Mouse (Mus musculus): ENCODE measurements at regions not wholly inside any gene's neighbourhood (a gene's known extent, or its start where the extent isn't known, plus 50 kb on each side); places are given as distances from the start of the nearest gene placed in this dataset.

DNA sequence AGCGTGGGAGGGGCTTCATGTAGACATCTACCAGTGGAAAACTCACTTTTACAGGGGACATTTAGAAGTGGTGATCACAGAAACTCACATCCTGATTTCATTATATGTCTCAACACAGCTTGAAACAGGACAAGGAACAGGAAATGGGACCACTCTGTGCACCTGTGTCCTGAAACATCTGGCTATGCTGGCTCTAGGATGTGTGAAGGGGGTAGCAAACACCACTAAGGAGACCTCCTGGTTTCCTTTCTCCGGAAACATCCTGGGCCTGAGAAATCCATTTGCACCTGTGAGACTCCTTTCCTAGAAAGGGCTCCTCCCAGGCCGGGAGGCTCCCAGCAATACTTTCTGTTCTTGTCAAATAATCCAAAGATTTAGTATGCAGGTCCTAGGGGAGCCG is 167.1 kb downstream of the Opa1 start:
- Histone ChIP-seq H3K9ac (replicated peaks; ENCODE audit: low read length) (no peak overlapping the region), H3K36me3 (replicated peaks; ENCODE audit: control insufficient read depth, insufficient read depth, low read depth, low read length) (no peaks in the 10 kb centered on the region), H3K9me3 (replicated peaks; ENCODE audit: control insufficient read depth, low read length) (no peaks in the 10 kb centered on the region), H3K27me3 (ENCODE audit: control insufficient read depth, insufficient read depth, low read length) (no peaks in the 10 kb centered on the region), H3K4me1 (ENCODE audit: control insufficient read depth, insufficient read depth, low read length) (peaks cover 3% of the 10 kb centered on the region; the same call in 1 of the 2 replicates), H3K27ac (replicated peaks; ENCODE audit: low read depth, low read length) (no peak overlapping the region), H3K4me3 (ENCODE audit: low read depth, low read length) (no peak overlapping the region), H3K4me2 (ENCODE audit: low read depth, low read length) (no peak overlapping the region)
- DNase-seq (ENCODE audit: low spot score) (no peak), ATAC-seq (replicated peaks; ENCODE audit: insufficient number of reproducible peaks, low FRiP score, low TSS enrichment, low read depth) (no peak)
- WGBS: 83% methylated on average over 4 of the region's 4 CpGs

DNA sequence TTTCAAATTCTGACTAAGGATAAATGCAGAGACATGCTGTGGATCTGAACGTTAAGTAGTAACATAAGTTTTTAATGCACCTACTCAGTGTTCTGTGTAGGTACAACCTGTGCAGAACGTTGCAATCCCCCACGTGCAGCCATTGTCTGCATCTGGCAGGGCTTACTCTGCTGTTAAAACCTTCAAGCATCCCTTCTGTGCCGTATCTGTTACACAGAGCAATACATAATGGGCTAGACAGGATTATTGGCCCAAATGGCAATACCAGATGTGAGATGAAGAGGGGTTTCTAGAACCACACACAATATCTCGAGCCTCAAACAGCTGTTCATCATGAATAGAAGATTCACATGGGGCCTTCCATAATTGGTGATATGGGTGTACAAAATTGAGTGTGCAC is 170.0 kb downstream of the Opa1 start:
- no peaks in the 10 kb centered on the region for H3K9me3 ChIP-seq (replicated peaks; ENCODE audit: control insufficient read depth, low read length)
- H3K4me3 ChIP-seq (ENCODE audit: low read depth, low read length): no peak overlapping the region
- no peak overlapping the region for H3K27ac ChIP-seq (replicated peaks; ENCODE audit: low read depth, low read length)
- no peaks in the 10 kb centered on the region for H3K27me3 ChIP-seq (ENCODE audit: control insufficient read depth, insufficient read depth, low read length)
- DNase-seq (ENCODE audit: low spot score) (no peak), ATAC-seq (replicated peaks; ENCODE audit: insufficient number of reproducible peaks, low FRiP score, low TSS enrichment, low read depth) (no peak)
- no peaks in the 10 kb centered on the region for H3K36me3 ChIP-seq (replicated peaks; ENCODE audit: control insufficient read depth, insufficient read depth, low read depth, low read length)
- 77% methylated on average over 5 of the region's 5 CpGs for WGBS
- H3K4me1 ChIP-seq (ENCODE audit: control insufficient read depth, insufficient read depth, low read length): no peaks in the 10 kb centered on the region
- no peak overlapping the region for H3K9ac ChIP-seq (replicated peaks; ENCODE audit: low read length)
- no peak overlapping the region for H3K4me2 ChIP-seq (ENCODE audit: low read depth, low read length)

DNA sequence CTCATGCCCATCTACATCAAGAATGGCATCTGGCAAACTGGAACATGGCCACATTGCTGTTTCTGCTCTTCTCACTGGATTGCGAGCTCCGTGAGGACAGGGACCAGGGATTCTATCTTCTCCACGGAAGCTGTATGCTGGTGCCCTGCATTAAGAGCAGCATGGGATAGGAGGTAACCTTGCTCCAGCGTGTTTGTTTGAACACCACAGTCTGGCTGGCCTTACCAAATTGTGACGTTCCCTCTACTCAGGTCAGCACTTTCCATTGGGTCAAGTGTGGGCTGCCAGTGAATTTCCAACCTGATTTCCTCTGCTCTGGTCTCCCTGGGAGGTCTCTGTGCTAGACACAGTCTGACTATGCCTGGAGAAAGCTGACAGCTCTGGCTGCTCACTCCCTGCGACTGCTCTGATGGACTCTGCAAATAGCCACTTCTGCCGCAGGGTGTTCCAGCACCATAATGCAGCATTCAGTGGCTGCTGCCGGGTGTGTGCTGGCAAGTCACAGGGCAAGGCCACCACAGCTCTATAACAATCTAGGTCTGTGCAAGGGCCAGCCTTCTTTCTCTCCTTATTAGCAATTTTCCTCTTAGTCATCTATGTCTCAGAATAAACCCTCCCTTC is 175.6 kb downstream of the Opa1 start:
- 44% methylated on average over 8 of the region's 8 CpGs for WGBS
- Histone ChIP-seq H3K4me3 (ENCODE audit: low read depth, low read length) (no peak overlapping the region), H3K4me1 (ENCODE audit: control insufficient read depth, insufficient read depth, low read length) (no peaks in the 10 kb centered on the region), H3K27me3 (ENCODE audit: control insufficient read depth, insufficient read depth, low read length) (no peaks in the 10 kb centered on the region), H3K36me3 (replicated peaks; ENCODE audit: control insufficient read depth, insufficient read depth, low read depth, low read length) (no peaks in the 10 kb centered on the region), H3K9me3 (replicated peaks; ENCODE audit: control insufficient read depth, low read length) (no peaks in the 10 kb centered on the region), H3K4me2 (ENCODE audit: low read depth, low read length) (no peak overlapping the region), H3K9ac (replicated peaks; ENCODE audit: low read length) (no peak overlapping the region), H3K27ac (replicated peaks; ENCODE audit: low read depth, low read length) (no peak overlapping the region)
- DNase-seq (ENCODE audit: low spot score) (no peak), ATAC-seq (replicated peaks; ENCODE audit: insufficient number of reproducible peaks, low FRiP score, low TSS enrichment, low read depth) (no peak)

DNA sequence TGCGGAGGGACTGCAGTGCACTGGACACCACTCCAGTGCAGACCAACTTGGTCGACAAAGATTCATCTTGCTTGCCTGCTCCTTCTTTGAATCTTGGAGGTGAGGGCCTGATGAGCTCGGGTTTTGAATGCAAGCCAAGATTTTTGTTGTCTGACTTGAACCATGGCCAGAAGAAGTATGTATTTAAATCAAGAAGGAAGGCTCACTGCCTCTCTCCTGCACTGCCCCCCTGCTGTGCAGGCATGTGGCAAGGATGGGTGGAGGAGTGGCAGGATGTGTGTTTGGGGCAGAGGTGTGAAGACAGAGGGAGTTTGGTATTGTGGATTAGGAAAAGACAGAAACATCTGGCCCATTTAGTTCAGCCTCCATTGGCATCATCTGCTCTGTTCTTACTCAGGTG is 179.1 kb downstream of the Opa1 start:
- DNase-seq (ENCODE audit: low spot score) (no peak), ATAC-seq (replicated peaks; ENCODE audit: insufficient number of reproducible peaks, low FRiP score, low TSS enrichment, low read depth) (no peak)
- H3K9ac ChIP-seq (replicated peaks; ENCODE audit: low read length): no peak overlapping the region
- no peaks in the 10 kb centered on the region for H3K27me3 ChIP-seq (ENCODE audit: control insufficient read depth, insufficient read depth, low read length)
- no peaks in the 10 kb centered on the region; the same call in 1 of the 2 replicates for H3K4me1 ChIP-seq (ENCODE audit: control insufficient read depth, insufficient read depth, low read length)
- no peak overlapping the region for H3K4me3 ChIP-seq (ENCODE audit: low read depth, low read length)
- no peaks in the 10 kb centered on the region for H3K9me3 ChIP-seq (replicated peaks; ENCODE audit: control insufficient read depth, low read length)
- WGBS: 80% methylated on average over 3 of the region's 3 CpGs
- no peak overlapping the region for H3K4me2 ChIP-seq (ENCODE audit: low read depth, low read length)
- H3K27ac ChIP-seq (replicated peaks; ENCODE audit: low read depth, low read length): no peak overlapping the region
- H3K36me3 ChIP-seq (replicated peaks; ENCODE audit: control insufficient read depth, insufficient read depth, low read depth, low read length): no peaks in the 10 kb centered on the region

DNA sequence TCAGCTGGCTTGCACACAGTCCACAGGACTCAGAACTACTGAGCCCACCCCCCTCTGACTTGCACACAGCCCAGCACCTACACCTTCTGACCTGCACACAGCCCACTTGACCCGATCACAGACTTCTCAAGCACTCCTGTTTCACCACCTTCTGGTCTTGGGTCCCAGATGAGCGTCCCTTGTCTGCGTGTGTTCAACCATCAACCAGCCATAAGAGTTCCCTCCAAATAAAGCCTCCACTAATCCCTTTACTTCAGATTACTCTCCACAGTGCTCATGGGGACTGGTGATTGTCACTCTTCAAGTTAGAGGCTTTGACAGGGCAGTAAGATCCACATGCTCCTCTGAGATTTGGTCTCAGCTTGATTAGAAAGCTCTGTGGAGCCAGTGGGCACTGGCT is 180.3 kb downstream of the Opa1 start:
- H3K27me3 ChIP-seq (ENCODE audit: control insufficient read depth, insufficient read depth, low read length): no peaks in the 10 kb centered on the region
- no peak overlapping the region for H3K9ac ChIP-seq (replicated peaks; ENCODE audit: low read length)
- H3K9me3 ChIP-seq (replicated peaks; ENCODE audit: control insufficient read depth, low read length): no peaks in the 10 kb centered on the region
- no peaks in the 10 kb centered on the region for H3K36me3 ChIP-seq (replicated peaks; ENCODE audit: control insufficient read depth, insufficient read depth, low read depth, low read length)
- ATAC-seq (replicated peaks; ENCODE audit: insufficient number of reproducible peaks, low FRiP score, low TSS enrichment, low read depth): no peak
- DNase-seq (ENCODE audit: low spot score): no peak
- no peak overlapping the region for H3K4me3 ChIP-seq (ENCODE audit: low read depth, low read length)
- H3K27ac ChIP-seq (replicated peaks; ENCODE audit: low read depth, low read length): no peak overlapping the region
- no peak overlapping the region for H3K4me2 ChIP-seq (ENCODE audit: low read depth, low read length)
- 71% methylated on average over 3 of the region's 3 CpGs for WGBS
- H3K4me1 ChIP-seq (ENCODE audit: control insufficient read depth, insufficient read depth, low read length): no peaks in the 10 kb centered on the region; the same call in 1 of the 2 replicates

DNA sequence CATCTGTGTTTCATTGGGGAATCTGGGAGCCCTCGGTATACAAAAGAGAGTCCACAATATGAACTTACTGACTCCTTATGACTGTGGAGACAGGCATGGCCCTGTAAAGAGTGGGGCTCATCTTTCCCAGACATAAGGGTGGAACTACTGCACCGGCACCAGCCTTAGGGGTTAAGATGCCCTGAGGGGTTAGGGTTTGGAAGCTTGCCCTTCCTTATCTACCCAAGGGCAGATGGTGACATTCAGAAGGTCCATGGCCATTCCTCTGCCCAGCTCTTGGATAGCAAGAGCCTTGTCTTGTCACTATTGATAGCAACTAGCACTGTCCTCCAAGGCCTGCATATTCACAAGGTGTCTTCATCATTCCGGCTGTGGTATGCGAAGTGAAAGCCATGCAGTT is 181.5 kb downstream of the Opa1 start:
- Histone ChIP-seq H3K27me3 (ENCODE audit: control insufficient read depth, insufficient read depth, low read length) (no peaks in the 10 kb centered on the region), H3K4me2 (ENCODE audit: low read depth, low read length) (no peak overlapping the region), H3K36me3 (replicated peaks; ENCODE audit: control insufficient read depth, insufficient read depth, low read depth, low read length) (no peaks in the 10 kb centered on the region), H3K9ac (replicated peaks; ENCODE audit: low read length) (no peak overlapping the region), H3K9me3 (replicated peaks; ENCODE audit: control insufficient read depth, low read length) (no peaks in the 10 kb centered on the region; the same call in 1 of the 2 replicates), H3K4me3 (ENCODE audit: low read depth, low read length) (no peak overlapping the region), H3K4me1 (ENCODE audit: control insufficient read depth, insufficient read depth, low read length) (no peaks in the 10 kb centered on the region; the same call in 1 of the 2 replicates), H3K27ac (replicated peaks; ENCODE audit: low read depth, low read length) (no peak overlapping the region)
- DNase-seq (ENCODE audit: low spot score) (no peak), ATAC-seq (replicated peaks; ENCODE audit: insufficient number of reproducible peaks, low FRiP score, low TSS enrichment, low read depth) (no peak)
- 86% methylated on average over 4 of the region's 4 CpGs for WGBS

DNA sequence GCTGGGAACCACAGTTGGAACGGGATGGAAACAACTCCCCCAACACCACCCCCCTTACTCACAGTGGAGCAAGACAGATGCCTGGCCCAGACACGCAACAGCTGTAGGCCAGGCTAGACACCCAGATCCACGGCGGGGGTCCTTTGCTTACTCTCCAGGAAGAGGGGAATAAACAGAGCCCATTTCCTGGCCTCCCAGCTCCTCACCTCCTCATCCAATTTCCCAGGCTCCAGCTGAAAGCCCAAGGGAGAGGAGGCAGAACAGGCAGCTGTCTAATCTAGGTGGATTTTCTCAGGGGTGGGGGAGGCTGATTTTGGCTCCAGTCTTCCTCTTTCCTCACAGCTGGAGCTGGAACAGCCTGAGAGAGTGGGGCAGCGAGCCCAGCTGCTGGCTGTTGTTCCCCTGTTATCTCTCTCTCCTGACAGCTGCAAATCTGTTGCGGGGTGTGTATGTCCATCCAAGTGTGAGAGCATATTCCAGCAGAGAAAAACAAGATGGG is 182.7 kb downstream of the Opa1 start:
- no peaks in the 10 kb centered on the region; the same call in 1 of the 2 replicates for H3K9me3 ChIP-seq (replicated peaks; ENCODE audit: control insufficient read depth, low read length)
- ATAC-seq (replicated peaks; ENCODE audit: insufficient number of reproducible peaks, low FRiP score, low TSS enrichment, low read depth): no peak
- no peak overlapping the region for H3K9ac ChIP-seq (replicated peaks; ENCODE audit: low read length)
- H3K27me3 ChIP-seq (ENCODE audit: control insufficient read depth, insufficient read depth, low read length): no peaks in the 10 kb centered on the region
- no peaks in the 10 kb centered on the region; the same call in 1 of the 2 replicates for H3K4me1 ChIP-seq (ENCODE audit: control insufficient read depth, insufficient read depth, low read length)
- no peak overlapping the region for H3K4me3 ChIP-seq (ENCODE audit: low read depth, low read length)
- 25% methylated on average over 6 of the region's 6 CpGs for WGBS
- H3K27ac ChIP-seq (replicated peaks; ENCODE audit: low read depth, low read length): no peak overlapping the region
- DNase-seq (ENCODE audit: low spot score): peak; percentile 41
- H3K4me2 ChIP-seq (ENCODE audit: low read depth, low read length): no peak overlapping the region
- no peaks in the 10 kb centered on the region for H3K36me3 ChIP-seq (replicated peaks; ENCODE audit: control insufficient read depth, insufficient read depth, low read depth, low read length)

DNA sequence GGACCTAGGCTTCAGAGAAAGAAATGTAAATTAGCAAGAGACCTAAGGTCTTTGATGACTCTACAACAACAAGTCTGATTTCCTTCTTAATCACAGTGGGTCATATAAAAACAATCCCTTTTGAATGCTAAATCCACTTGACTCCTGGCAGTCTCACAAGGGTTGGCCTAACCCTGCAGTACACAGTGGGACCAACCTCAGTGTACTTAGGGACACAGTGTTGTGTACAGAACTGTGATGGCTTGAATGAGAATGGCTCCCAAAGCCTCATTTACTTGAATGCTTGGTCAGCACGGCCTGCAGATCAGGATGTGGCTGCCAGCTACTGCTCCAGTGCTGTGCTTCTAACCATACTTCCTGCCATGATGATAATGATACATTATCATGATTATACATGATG is 185.2 kb downstream of the Opa1 start:
- DNase-seq (ENCODE audit: low spot score): no peak
- Histone ChIP-seq H3K4me3 (ENCODE audit: low read depth, low read length) (no peak overlapping the region), H3K27ac (replicated peaks; ENCODE audit: low read depth, low read length) (no peak overlapping the region), H3K9me3 (replicated peaks; ENCODE audit: control insufficient read depth, low read length) (no peaks in the 10 kb centered on the region; the same call in 1 of the 2 replicates), H3K4me2 (ENCODE audit: low read depth, low read length) (no peak overlapping the region), H3K9ac (replicated peaks; ENCODE audit: low read length) (no peak overlapping the region), H3K4me1 (ENCODE audit: control insufficient read depth, insufficient read depth, low read length) (no peaks in the 10 kb centered on the region; the same call in 1 of the 2 replicates), H3K36me3 (replicated peaks; ENCODE audit: control insufficient read depth, insufficient read depth, low read depth, low read length) (no peaks in the 10 kb centered on the region), H3K27me3 (ENCODE audit: control insufficient read depth, insufficient read depth, low read length) (no peaks in the 10 kb centered on the region)
- no peak for ATAC-seq (replicated peaks; ENCODE audit: insufficient number of reproducible peaks, low FRiP score, low TSS enrichment, low read depth)
- 90% methylated on average over 1 of the region's 1 CpGs for WGBS
